Mouse (Mus musculus): Measurements from ENCODE around the gene Gm12166. TPM values are rescaled to one million over a fixed set of nuclear protein-coding genes. Genes with fewer than 3 reads are reported as not detected.

The Gm12166 gene
- polyA plus RNA-seq, 1 experiment from 2014 or later: 3.5 TPM

DNA sequence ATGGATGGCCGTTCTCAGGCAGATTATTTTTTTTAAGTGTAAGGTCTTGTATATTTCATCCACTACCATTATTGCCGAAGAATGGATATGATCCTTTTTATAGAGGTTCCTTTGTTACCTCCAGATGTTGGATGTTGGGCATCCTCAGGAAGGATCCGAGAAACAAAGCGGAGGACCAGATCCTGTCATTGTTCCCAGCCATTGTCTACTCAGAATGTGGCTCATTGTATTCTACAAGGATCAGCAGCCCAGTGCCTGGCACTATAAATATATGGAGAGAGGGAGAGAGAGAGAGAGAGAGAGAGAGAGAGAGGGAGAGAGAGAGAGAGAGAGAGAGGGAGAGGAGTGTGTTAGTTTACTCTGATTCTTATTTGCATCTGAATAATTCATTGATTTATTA is 10.4 kb upstream of the Gm12166 start:
- no peak overlapping the region for H3K27ac ChIP-seq (ENCODE audit: low read length)
- 69% methylated on average over 4 of the region's 4 CpGs for WGBS

DNA sequence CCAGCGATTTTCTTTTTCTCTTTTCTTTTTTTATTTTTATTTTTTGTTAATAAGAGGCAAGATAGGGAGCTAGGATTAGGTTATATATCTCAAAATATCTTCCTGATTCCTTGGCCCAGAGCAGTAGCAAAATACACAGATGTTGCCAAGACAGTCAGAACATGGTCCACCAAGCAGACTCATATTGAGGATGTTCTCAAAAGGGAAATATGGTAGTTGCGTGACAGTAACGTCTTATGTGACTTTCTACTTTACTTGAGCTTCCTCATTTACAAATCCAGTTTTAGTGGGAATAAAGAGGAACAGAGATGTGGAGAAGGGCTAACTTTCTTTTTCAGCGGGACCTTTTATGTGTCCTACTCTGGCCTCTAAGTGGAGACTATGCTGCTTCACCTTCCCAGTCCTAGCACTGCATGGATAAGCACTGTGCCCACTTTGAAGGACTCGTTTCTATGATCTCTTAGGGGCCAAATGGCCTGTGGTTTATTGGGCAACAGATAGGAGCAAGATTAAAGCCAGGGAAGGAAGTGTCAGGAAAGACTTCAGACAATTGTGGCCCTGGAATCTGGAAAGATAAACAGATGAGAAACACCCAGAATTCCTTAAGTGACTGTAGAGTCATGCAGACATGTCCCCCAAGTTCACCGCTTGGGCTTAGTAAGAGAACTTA is 9.8 kb upstream of the Gm12166 start:
- no peak for ATAC-seq (ENCODE audit: insufficient number of reproducible peaks, insufficient read depth, low FRiP score, low read depth)
- WGBS: 67% methylated on average over 6 of the region's 6 CpGs
- no peaks in the 10 kb centered on the region for H3K9me3 ChIP-seq (ENCODE audit: control insufficient read depth, low read depth, low read length)
- H3K36me3 ChIP-seq (ENCODE audit: control insufficient read depth, insufficient read depth, low read length): peaks cover 19% of the 10 kb centered on the region; the same call in 1 of the 2 replicates
- no peak overlapping the region for H3K9ac ChIP-seq (replicated peaks; ENCODE audit: low read depth, low read length)
- no peak overlapping the region for H3K4me3 ChIP-seq (ENCODE audit: low read depth, low read length)
- peaks cover 25% of the 10 kb centered on the region for H3K4me1 ChIP-seq (ENCODE audit: control insufficient read depth, insufficient read depth, low read length)
- H3K27ac ChIP-seq (ENCODE audit: low read length): 0 out of 2 replicates have a peak overlapping the region, but pooled peaks have one; percentile 39
- H3K27me3 ChIP-seq (ENCODE audit: control insufficient read depth, insufficient read depth, low read length): no peaks in the 10 kb centered on the region
- H3K4me2 ChIP-seq (replicated peaks; ENCODE audit: low read depth, low read length): no peak overlapping the region

More for the DNA sequence above, 10.4 kb upstream of the Gm12166 start:
- no peak for ATAC-seq (ENCODE audit: insufficient number of reproducible peaks, insufficient read depth, low FRiP score, low read depth)
- Histone ChIP-seq H3K9ac (replicated peaks; ENCODE audit: low read depth, low read length) (no peak overlapping the region), H3K4me2 (replicated peaks; ENCODE audit: low read depth, low read length) (no peak overlapping the region), H3K36me3 (ENCODE audit: control insufficient read depth, insufficient read depth, low read length) (peaks cover 19% of the 10 kb centered on the region; the same call in 1 of the 2 replicates), H3K4me1 (ENCODE audit: control insufficient read depth, insufficient read depth, low read length) (peaks cover 25% of the 10 kb centered on the region), H3K27me3 (ENCODE audit: control insufficient read depth, insufficient read depth, low read length) (no peaks in the 10 kb centered on the region), H3K9me3 (ENCODE audit: control insufficient read depth, low read depth, low read length) (no peaks in the 10 kb centered on the region), H3K4me3 (ENCODE audit: low read depth, low read length) (no peak overlapping the region)

DNA sequence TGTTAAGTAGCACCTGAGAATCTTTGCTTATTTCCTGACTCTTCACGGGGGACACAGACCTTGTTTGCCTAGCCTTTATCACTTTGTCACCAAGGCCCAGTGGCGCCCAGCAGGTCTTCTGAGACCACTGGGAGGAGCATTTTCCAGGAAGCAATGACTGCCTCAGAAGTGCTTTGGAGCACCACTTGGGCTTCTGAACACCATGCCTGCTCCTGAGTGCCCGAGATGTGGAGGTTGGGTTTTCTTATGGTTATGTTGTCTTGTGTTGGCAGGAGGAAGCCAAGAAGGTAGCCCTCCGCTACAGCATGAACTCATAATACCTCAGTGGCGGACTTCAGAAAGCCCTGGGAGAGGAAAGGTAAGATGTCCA is 8.5 kb upstream of the Gm12166 start:
- H3K4me2 ChIP-seq (replicated peaks; ENCODE audit: low read depth, low read length): no peak overlapping the region
- no peak for ATAC-seq (ENCODE audit: insufficient number of reproducible peaks, insufficient read depth, low FRiP score, low read depth)
- no peak overlapping the region for H3K9ac ChIP-seq (replicated peaks; ENCODE audit: low read depth, low read length)
- peaks cover 21% of the 10 kb centered on the region for H3K4me1 ChIP-seq (ENCODE audit: control insufficient read depth, insufficient read depth, low read length)
- H3K4me3 ChIP-seq (ENCODE audit: low read depth, low read length): no peak overlapping the region
- no peaks in the 10 kb centered on the region for H3K27me3 ChIP-seq (ENCODE audit: control insufficient read depth, insufficient read depth, low read length)
- H3K27ac ChIP-seq (ENCODE audit: low read length): no peak overlapping the region
- 64% methylated on average over 5 of the region's 5 CpGs for WGBS
- no peaks in the 10 kb centered on the region for H3K9me3 ChIP-seq (ENCODE audit: control insufficient read depth, low read depth, low read length)
- H3K36me3 ChIP-seq (ENCODE audit: control insufficient read depth, insufficient read depth, low read length): peaks cover 12% of the 10 kb centered on the region; the same call in 1 of the 2 replicates

DNA sequence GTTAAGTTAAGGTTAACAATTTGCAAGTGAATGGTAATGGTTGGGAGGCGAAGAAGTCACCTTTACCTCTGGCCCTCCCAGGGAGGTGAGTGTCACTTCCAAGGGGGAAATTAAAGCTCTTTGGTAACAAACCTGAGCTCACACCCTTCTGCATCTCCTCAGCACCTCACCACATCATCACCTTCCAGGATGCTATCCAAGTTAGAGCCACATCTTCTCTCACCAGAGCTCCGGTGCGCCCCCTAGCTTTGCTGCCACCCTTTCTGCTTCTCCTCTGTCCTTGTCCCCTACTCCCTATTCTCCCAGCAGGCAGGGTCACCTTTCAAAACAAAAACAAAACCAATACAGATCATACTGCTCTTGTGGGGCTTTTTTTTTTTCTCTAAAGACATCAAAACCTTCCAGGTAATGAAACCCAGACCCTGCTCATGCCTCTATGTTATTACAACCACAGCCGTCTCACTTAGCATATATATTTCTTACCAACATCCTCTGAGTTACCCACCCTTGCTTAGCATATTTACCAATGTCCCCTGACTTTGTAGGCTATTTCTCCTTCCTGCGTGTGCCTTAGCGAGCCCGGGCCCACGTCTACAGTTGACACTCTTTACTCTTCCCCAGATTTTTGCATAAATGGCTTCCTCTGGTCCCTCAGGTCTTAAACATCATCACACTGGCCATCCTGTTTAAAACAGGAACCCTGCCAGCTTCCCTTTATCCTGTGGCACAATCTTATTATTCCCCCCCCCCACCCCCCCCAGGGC is 7.9 kb upstream of the Gm12166 start:
- Histone ChIP-seq H3K36me3 (ENCODE audit: control insufficient read depth, insufficient read depth, low read length) (peaks cover 12% of the 10 kb centered on the region; the same call in 1 of the 2 replicates), H3K9me3 (ENCODE audit: control insufficient read depth, low read depth, low read length) (no peaks in the 10 kb centered on the region), H3K4me1 (ENCODE audit: control insufficient read depth, insufficient read depth, low read length) (peaks cover 19% of the 10 kb centered on the region), H3K4me3 (ENCODE audit: low read depth, low read length) (no peak overlapping the region), H3K9ac (replicated peaks; ENCODE audit: low read depth, low read length) (no peak overlapping the region), H3K27ac (ENCODE audit: low read length) (no peak overlapping the region), H3K27me3 (ENCODE audit: control insufficient read depth, insufficient read depth, low read length) (no peaks in the 10 kb centered on the region), H3K4me2 (replicated peaks; ENCODE audit: low read depth, low read length) (no peak overlapping the region)
- ATAC-seq (ENCODE audit: insufficient number of reproducible peaks, insufficient read depth, low FRiP score, low read depth): no peak
- WGBS: 65% methylated on average over 8 of the region's 8 CpGs

DNA sequence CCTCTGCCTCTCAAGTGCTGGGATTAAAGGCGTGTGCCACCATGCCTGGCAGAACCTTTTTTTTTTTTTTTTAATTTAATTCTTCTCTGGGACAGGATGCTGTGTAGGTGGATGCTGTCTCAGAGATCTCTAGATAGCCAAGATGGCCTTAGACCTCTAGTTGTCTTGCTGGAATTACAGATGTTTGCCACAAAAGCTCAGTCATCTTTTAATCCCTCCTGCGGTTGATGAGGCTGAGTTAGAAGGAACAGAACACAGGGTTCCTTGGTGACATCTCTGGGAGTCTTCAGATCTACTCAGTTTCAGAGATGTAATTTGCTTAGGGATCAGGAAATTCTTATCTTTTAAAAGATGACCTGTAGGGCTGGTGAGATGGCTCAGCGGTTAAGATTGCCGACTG is 6.8 kb upstream of the Gm12166 start:
- H3K9me3 ChIP-seq (ENCODE audit: control insufficient read depth, low read depth, low read length): no peaks in the 10 kb centered on the region
- no peak for ATAC-seq (ENCODE audit: insufficient number of reproducible peaks, insufficient read depth, low FRiP score, low read depth)
- H3K36me3 ChIP-seq (ENCODE audit: control insufficient read depth, insufficient read depth, low read length): peaks cover 12% of the 10 kb centered on the region; the same call in 1 of the 2 replicates
- no peak overlapping the region for H3K4me2 ChIP-seq (replicated peaks; ENCODE audit: low read depth, low read length)
- no peak overlapping the region for H3K9ac ChIP-seq (replicated peaks; ENCODE audit: low read depth, low read length)
- no peak overlapping the region for H3K4me3 ChIP-seq (ENCODE audit: low read depth, low read length)
- H3K27ac ChIP-seq (ENCODE audit: low read length): no peak overlapping the region
- 97% methylated on average over 4 of the region's 4 CpGs for WGBS
- H3K27me3 ChIP-seq (ENCODE audit: control insufficient read depth, insufficient read depth, low read length): no peaks in the 10 kb centered on the region
- peaks cover 15% of the 10 kb centered on the region; the same call in 1 of the 2 replicates for H3K4me1 ChIP-seq (ENCODE audit: control insufficient read depth, insufficient read depth, low read length)

DNA sequence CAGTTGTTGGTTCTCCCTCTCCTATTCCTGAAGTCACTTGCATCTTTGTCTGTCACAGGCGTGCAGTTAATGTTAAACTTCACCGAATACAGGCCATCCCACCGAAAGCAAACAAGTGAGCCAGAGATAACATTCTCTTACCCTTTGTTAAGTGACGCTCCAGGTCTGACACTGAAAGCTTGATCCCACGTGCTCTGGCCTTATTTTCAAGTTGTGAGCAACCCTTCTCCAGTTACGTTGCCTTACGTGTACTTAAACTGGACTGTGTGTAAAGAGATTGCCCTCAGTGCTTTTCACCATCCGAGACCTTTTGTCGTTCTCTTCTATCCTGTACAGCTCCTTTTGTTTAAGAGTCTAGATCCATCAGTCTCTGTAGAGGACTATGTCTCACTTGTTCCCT is 5.9 kb upstream of the Gm12166 start:
- H3K9me3 ChIP-seq (ENCODE audit: control insufficient read depth, low read depth, low read length): no peaks in the 10 kb centered on the region
- peak overlapping the region; percentile 27; the same call in 1 of the 2 replicates for H3K27ac ChIP-seq (ENCODE audit: low read length)
- peak overlapping the region; percentile 65 for H3K4me2 ChIP-seq (replicated peaks; ENCODE audit: low read depth, low read length)
- no peaks in the 10 kb centered on the region for H3K27me3 ChIP-seq (ENCODE audit: control insufficient read depth, insufficient read depth, low read length)
- H3K4me1 ChIP-seq (ENCODE audit: control insufficient read depth, insufficient read depth, low read length): peaks cover 15% of the 10 kb centered on the region; the same call in 1 of the 2 replicates
- 34% methylated on average over 9 of the region's 9 CpGs for WGBS
- peak overlapping the region; percentile 76; the same call in 1 of the 2 replicates for H3K9ac ChIP-seq (replicated peaks; ENCODE audit: low read depth, low read length)
- H3K36me3 ChIP-seq (ENCODE audit: control insufficient read depth, insufficient read depth, low read length): peaks cover 12% of the 10 kb centered on the region; the same call in 1 of the 2 replicates
- ATAC-seq (ENCODE audit: insufficient number of reproducible peaks, insufficient read depth, low FRiP score, low read depth): no peak
- peak overlapping the region; percentile 55 for H3K4me3 ChIP-seq (ENCODE audit: low read depth, low read length)

DNA sequence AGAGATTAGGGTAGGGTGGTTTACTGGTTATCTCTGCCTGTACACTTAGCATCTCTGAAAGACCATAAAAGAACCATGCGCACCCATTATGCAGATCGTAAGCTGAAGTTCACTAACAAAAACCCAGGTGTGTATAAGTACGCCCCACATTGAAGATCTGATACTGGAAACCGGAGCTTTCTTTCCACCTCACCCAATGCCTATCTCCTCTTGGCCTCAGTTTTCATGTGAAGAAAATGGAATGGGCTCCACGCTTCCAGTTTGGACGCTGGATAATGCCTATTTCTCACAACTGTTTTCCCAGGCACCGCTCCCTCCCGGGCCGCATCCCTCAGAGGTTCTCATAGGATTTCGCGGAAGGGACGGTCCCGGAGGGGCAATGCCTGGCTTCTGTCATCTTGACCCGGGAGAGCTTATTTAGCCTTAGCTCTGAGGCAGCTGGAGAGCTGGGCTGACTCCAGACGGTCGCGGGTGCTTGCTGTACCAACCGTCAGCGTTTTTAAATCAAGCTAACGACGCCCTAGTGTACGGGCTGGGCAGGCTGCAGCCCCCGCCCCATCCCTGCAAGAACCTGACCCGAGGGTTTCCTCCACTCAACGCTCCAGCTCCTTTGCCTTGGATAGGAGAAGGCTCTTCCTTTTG is 4.8 kb upstream of the Gm12166 start:
- peak; percentile 38; the same call in 1 of the 2 replicates for ATAC-seq (ENCODE audit: insufficient number of reproducible peaks, insufficient read depth, low FRiP score, low read depth)
- Histone ChIP-seq H3K9me3 (ENCODE audit: control insufficient read depth, low read depth, low read length) (no peaks in the 10 kb centered on the region), H3K9ac (replicated peaks; ENCODE audit: low read depth, low read length) (peak overlapping the region; percentile 76), H3K27ac (ENCODE audit: low read length) (peak overlapping the region; percentile 89), H3K4me2 (replicated peaks; ENCODE audit: low read depth, low read length) (peak overlapping the region; percentile 65), H3K36me3 (ENCODE audit: control insufficient read depth, insufficient read depth, low read length) (peaks cover 12% of the 10 kb centered on the region; the same call in 1 of the 2 replicates), H3K4me1 (ENCODE audit: control insufficient read depth, insufficient read depth, low read length) (peaks cover 15% of the 10 kb centered on the region; the same call in 1 of the 2 replicates), H3K4me3 (ENCODE audit: low read depth, low read length) (peak overlapping the region; percentile 55), H3K27me3 (ENCODE audit: control insufficient read depth, insufficient read depth, low read length) (no peaks in the 10 kb centered on the region)
- 2% methylated on average over 25 of the region's 25 CpGs for WGBS
